Mouse (Mus musculus) liver (tissue): Measurements from ENCODE around the gene Gm973.

Experiments
- DNase-seq: peaks from one replicate; pipeline ENCODE4 v3.0.0-alpha.2; 2020; ENCODE audit warnings: mixed read lengths

Gm973 gene

GRCm38 (mm10) chr1:59492432-59492831 lies 23.6 kb upstream of the Gm973 start:
- peak; percentile 64 for DNase-seq

GRCm38 (mm10) chr1:59495970-59496369 lies 20.1 kb upstream of the Gm973 start:
- no peak for DNase-seq

- DNase-seq, result peak; percentile 11
These were observed 18.1 kb upstream of the Gm973 start for GRCm38 (mm10) chr1:59497741-59498613.

GRCm38 (mm10) chr1:59499327-59499726 lies 16.7 kb upstream of the Gm973 start:
- DNase-seq, result no peak

DNA sequence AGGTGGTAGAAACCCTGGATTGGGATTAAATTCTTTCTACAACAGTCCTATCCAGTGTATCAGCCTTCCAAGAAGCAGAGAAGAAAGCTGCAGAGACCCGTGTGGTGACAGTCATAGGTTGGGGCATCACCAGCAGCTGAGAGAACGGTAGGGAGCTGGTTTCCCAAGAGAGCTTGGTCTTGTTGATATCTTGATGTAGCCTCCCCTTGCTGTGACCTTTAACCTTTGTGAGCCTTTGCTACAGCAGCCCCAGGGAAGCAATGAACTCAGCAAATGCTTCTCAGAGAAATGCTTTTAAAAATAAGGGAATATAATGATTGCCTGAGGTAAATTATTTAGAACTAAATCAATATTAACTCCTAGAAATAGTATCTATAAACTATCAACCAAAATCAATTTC lies 13.7 kb upstream of the Gm973 start:
- DNase-seq, result no peak

DNA sequence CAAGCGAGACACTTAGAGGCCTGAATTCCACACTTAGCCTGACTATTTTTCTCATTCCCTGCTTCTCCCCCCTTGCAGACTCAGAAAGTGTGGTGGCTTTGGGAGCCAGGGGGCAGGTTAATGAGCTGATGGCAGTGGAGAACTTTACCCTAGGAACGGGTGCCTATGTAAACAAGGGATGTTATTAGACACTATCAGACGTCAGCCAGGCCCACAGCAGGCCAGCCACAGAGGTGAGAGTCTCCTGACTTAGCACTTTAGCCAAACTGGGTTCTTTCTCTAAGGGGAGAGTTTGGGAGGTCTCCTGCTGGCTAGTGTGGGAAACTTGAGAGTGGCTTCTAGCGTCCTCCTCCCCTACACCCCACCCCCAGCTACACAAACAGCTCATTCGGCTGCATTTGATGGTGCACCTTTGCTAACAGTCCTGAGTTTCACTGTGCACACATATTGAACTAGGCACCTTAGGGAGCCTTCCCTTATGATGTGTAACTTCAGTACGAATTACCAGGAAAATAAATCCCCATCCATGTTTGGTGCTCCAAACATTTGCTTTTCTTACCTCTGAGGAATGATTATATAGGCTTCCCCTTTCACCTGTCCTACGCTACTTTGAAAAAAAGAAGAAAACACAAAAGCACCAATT lies 12.3 kb upstream of the Gm973 start:
- DNase-seq, result peak; percentile 18

GRCm38 (mm10) chr1:59504302-59504700 lies 11.8 kb upstream of the Gm973 start:
- DNase-seq, result no peak

GRCm38 (mm10) chr1:59508463-59509139 lies 7.5 kb upstream of the Gm973 start:
- no peak for DNase-seq

DNA sequence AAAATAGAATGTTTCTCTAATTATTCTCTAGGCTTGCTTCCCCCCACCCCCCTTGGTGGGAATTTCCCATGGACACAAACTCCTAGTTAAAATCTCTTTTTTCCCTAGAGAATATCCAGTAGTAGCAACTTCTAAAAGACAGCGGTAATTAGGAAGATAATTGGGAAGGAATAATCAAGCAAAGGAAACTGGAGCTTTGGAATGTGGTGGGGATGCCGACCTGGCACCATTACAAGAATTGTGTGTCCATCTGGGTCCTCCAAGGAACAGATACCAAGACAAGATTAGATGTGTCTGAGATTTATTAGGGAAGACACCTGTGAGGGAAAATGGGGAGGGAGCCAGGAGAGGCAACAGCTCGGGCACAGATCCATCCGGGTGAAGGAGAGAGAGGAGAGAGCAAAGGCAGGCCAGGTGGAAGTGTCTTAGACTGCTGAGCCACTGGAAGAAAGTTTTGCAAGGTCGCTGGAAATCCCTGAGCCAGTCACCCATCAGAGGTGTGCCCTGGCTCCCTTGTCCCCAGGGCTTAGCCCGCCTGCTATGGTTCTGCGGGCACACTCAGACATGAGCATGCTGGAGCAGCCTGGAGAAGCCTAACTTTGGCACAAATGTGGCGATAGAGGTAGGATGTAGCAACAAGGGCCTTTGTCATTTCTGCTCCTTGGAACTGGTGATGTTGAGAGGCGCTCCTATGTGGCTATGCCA lies 4.3 kb upstream of the Gm973 start:
- DNase-seq, result no peak

GRCm38 (mm10) chr1:59520226-59520837 lies 4.3 kb downstream of the Gm973 start:
- DNase-seq, result no peak

GRCm38 (mm10) chr1:59522456-59522855 lies 6.4 kb downstream of the Gm973 start:
- no peak for DNase-seq

GRCm38 (mm10) chr1:59523378-59523958 lies 7.4 kb downstream of the Gm973 start:
- DNase-seq, result no peak

DNA sequence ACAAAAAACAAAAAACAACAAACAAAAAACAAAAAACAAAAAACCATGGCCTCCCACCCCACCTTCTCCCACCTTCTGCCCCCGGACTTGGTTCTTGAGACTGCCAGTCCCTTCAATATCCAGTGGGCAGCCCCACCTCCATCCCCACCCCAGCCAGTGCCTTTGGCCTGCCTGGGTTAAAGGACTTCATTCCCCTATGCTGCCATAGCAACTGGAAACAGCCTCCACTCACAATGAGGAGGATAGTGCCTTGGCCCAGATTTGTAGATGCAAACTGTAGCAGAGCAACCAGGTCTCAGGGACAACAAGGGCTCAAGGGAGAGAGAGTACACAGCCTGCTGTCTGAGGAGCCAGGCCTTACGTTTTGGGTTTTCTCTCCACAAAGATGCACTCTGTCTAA lies 8.0 kb downstream of the Gm973 start:
- no peak for DNase-seq

DNA sequence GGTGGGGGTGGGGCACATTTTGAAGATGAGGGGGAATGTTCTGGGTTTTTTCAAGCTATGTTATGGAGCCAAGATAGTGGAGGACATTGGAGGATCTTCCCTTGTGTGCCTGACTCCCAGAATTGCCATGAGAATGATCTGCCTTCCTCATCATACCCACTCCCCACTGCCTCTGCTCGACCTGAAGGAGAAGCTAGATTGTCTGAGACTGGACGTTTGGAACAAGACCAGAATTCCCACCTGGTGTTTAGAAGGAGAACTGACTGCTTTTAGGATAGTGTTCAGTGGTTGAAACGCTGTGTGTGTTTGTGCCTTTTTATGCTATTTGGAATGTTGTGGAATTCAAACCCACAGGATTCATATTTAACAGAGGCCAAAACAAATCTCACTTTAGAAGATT lies 8.7 kb downstream of the Gm973 start:
- DNase-seq, result no peak

GRCm38 (mm10) chr1:59527219-59527618 lies 11.2 kb downstream of the Gm973 start:
- no peak for DNase-seq

DNA sequence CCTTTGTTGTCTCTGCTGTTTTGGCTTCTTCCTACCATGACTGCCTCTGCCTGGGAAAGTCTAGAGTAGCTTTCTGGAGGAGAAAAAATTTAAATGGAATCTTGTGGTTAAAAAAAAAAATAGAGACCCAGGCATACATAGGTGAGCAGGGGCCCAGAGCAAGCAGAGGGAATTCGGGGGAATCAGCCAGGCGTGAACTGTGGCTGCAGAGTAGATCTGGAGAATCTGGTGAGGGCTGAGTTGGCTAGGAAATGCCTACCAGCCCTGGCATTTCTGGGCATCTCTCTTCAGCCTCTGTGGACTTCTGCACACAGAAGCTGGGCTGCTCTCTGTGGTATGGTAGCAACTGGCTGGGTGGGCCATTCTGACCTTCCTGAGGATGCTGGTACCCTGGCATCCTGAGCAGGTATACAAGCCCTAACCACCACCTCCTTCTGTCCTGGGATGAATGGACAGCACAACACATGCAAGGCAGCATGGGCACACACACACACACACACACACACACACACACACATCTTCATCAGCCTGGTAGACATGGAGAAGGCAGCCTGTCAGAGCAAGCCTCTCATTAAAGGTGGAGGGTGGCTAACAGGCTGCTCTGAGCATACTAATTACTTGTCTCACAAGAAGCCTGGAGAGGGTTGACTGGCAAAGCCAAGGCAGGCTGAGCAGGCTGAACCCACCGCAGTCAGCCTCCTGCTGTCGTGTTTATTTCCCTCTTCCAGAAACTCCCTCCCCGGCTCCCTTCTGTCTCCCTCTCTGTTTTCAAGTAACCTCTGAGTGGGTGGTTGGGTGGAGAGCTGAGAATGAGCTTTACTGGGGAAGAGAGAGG lies 19.1 kb downstream of the Gm973 start:
- DNase-seq, result no peak

DNA sequence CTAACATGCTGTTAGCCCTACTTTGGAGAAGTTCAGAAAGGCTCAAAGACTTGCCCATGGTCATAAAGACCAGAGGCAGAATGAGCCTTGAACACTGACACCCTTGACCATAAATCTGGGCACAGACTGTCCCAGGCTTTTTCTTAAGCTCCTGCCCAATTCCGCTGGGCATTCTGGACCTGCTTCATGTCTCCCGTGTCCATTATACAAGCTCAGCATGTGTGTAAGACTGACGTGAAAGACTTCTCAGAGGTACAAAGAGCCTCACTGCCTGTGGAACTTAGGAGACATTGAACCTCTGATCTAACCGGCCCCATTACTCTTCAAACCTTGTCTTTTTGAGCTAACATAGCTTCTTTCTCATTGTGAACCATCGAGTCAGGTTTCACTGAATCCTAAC lies 22.3 kb downstream of the Gm973 start:
- DNase-seq, result no peak

DNA sequence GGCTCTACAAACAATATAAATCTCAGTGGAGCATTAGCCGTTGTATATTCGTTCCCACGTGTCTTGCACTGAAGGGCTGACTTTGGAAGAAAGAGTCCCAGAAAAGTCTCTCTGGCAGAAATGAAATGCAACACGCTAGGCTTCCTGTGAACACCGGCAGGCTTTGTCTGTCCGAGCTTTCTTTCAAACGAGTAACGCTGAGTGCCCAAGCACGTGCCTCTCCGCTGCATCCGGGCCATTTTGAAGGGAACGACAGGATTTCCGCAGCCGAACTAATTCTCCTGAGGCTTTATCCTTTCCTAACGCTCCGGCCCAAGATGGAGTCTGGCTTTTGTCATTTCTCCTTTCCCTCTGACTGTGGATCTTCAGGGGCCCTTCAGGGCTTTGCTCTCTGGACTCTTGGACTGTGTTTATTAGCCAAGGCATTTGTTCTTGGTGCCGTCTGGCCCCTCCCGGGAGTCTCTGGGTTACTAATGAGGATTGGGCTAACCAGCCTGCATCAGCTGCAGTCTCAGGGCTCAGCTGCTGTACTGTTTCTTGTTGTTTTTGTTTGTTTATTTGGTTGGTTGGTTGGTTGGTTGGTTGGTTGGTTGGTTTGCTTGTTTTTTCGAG lies 24.6 kb downstream of the Gm973 start:
- DNase-seq, result no peak

GRCm38 (mm10) chr1:59541271-59542020 lies 25.4 kb downstream of the Gm973 start:
- no peak for DNase-seq

GRCm38 (mm10) chr1:59542231-59542630 lies 26.2 kb downstream of the Gm973 start:
- DNase-seq, result no peak
